Mouse (Mus musculus) adrenal gland, postnatal 36 days (tissue): ENCODE measurements around the gene Gpn3. TPM values are rescaled to one million over a fixed set of nuclear protein-coding genes. Genes with fewer than 3 reads are reported as not detected.
"Not testable (repeated sequence)": the region's sequence is repeated elsewhere in the genome, so short reads cannot be mapped to it uniquely, and the experiment has no call there.

Source experiments
- DNase-seq, 2 experiments: peaks; one replicate each; pipeline ENCODE4 v3.0.0; 2021; ENCODE audit warnings: mixed read lengths in 1 of 2
- total RNA-seq, 2 experiments: library from RNA; stranded (reverse); gene quantifications; 2 replicates each; pipeline ENCODE4 v1.2.3; 2021

The Gpn3 gene
- total RNA-seq, 2 experiments from 2014 or later = 34.8 to 36.0 TPM

GRCm38 (mm10) chr5:122390006-122390405 is 18.3 kb downstream of the Gpn3 start:
- DNase-seq = no peak

- no peak for DNase-seq
Observed at GRCm38 (mm10) chr5:122390671-122391070, 19.0 kb downstream of the Gpn3 start.

DNA sequence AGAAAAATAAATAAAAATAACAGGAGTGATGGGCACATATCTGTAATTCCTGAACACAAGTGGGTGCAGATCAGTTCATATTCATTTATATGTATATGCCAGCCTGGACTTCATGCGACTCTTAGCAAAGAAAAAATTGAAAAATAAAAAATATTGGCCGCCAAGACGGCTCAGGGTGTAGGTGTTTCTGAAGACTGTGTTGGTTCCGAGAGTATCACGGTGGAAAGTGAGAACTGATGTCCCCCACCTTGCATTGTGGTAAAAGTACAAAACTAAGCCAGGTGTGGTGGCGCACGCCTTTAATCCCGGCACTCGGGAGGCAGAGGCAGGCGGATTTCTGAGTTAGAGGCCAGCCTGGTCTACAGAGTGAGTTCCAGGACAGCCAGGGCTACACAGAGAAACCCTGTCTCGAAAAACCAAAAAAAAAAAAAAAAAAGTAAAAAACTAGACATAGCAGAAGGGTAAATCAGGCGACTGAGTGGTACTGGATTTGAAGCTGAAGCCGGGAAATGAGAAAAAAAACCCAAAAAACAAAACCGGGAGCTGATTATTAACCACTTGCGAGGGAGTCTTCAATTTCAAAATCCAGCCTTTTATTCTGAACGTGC is 19.6 kb downstream of the Gpn3 start:
- no peak for DNase-seq

GRCm38 (mm10) chr5:122391786-122392180 is 20.1 kb downstream of the Gpn3 start, which contains the start of gene Arpc3:
Gene Arpc3, plus strand, starts transcription at chr5:122391878.
- DNase-seq = peak; percentile 91 to 93

GRCm38 (mm10) chr5:122392227-122393004 is 20.7 kb downstream of the Gpn3 start:
- peak; percentile 28 to 37 for DNase-seq

DNA sequence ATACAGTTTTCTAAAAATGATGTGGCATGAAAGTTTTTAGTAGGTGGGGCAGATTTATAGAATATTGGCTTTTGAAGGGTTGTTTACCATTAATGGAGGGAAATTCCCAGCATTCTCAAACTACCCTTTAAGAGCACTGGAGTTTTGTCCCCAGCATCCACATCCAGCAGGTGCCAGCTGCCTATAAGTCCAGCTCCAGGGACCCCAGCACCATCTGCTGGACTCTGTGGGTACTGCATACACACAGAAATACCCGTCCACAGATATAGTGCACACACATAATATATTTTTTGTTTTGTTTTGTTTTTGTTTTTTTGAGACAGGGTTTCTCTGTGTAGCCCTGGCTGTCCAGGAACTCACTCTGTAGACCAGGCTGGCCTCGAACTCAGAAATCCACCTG is 22.2 kb downstream of the Gpn3 start:
- peak; percentile 79 to 82 for DNase-seq

GRCm38 (mm10) chr5:122396791-122397190 is 25.1 kb downstream of the Gpn3 start:
- peak; percentile 37 to 62 for DNase-seq

GRCm38 (mm10) chr5:122397495-122397894 is 25.8 kb downstream of the Gpn3 start:
- no peak for DNase-seq

DNA sequence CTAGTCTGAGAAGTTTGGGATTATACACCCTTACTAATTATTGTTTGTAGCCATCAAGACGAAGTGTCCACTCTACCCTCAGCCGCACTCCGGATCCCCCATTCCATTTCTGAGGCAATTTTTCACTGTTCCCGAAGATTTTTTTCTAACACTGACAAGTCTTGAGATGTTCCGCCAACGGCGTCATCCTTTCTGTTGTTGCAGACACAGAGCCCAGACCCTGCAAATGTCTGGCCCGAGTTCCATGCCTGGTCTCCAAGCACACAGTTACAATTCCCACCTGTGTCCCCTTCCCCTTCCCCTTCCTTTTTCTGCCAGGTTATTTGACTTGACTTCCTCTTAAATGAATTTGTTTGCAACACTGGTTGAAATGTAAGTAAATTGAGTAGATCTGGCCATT is 28.2 kb downstream of the Gpn3 start:
- DNase-seq = no peak

GRCm38 (mm10) chr5:122400628-122401302 is 29.1 kb downstream of the Gpn3 start:
- DNase-seq = peak; percentile 87 to 90

DNA sequence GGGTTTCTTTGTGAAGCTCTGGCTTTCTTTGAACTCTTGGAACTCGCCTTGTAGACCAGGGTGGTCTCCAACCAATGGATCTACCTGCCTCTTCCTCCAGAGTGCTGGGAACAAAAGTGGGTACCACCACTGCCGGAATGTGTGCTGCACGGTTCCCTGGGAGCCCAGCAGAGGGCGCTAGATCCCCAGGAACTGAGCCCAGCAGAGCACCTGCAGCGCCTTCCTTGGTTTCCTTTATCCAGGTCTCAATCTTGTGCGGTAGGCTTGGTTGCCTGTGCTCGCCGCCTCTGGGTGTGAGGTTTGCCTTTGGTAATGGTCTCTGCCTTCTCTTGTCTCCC is 29.6 kb downstream of the Gpn3 start:
- peak; percentile 78 to 84 for DNase-seq

GRCm38 (mm10) chr5:122402160-122402559 is 30.5 kb downstream of the Gpn3 start:
- no peak for DNase-seq

- DNase-seq = no peak
Observed at GRCm38 (mm10) chr5:122402772-122403171, 31.1 kb downstream of the Gpn3 start.

- no peak for DNase-seq
Observed at GRCm38 (mm10) chr5:122403362-122403761, 31.7 kb downstream of the Gpn3 start.

- no peak for DNase-seq
Observed at GRCm38 (mm10) chr5:122405537-122405936, 33.9 kb downstream of the Gpn3 start.

DNA sequence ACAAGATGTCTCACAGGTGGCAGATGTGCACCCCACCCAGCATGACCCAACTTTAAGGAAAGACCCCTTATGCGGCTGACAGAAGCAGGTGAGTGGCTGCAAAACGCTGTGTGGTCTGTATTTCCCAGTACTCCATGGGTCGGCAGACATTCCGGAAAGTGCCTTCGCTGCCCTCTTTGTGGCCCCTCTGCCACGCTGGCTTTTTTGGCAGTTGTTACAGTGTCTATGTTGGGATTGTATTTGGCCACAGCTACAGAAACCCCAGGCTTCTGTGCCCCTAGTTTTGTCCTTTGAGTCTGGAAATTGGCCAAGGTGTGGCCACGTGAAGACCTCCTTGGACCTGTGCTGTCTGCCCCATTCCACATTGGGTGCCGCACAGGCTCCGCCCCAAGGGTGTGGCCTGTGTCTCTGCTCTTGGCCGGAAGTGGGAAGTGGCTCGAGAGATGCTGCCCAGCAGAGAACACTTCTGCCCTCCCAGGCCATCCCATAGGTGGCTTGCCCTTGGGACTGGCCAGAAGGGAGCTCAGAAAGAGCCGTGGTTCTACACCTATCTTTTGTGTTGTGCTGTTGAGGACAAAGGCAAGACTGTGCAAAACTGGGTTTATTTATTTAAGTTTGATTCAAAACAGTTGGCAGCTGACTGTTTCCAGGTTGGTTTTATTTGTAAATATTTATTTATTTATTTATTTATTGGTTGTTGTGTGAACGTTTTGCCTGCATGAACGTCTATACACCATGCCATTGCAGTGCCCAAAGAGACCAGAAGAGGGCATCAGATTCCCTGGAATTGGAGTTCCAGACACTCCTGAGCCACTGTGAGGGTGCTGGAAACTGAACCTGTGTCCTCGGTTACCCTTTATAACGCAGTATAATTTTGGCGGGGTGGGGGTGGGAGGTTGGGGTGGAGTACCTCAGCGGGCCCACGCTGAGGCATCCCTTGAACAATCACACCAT is 38.3 kb downstream of the Gpn3 start:
- DNase-seq = no peak

- no peak for DNase-seq
Observed at GRCm38 (mm10) chr5:122411892-122412291, 40.2 kb downstream of the Gpn3 start.

DNA sequence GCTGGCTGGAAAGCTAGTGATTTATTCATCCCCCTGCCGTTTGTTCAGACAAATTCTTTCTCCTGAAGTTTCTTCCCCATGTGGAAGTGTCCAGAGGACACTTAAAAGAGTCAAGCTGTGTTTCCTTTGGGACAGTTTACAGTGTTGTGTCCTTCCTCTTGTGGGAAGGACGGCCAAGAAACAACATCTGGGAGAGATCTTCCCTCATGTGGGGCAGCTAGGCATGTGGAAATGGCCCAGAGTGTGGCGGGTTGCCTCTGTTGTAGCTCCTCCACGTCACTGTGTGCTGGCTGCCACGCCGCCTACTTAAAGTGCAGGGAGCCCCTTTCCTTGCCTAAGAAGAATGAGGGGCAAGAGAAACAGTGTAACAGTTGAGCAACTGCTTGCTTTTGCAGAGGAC is 41.1 kb downstream of the Gpn3 start:
- no peak for DNase-seq

DNA sequence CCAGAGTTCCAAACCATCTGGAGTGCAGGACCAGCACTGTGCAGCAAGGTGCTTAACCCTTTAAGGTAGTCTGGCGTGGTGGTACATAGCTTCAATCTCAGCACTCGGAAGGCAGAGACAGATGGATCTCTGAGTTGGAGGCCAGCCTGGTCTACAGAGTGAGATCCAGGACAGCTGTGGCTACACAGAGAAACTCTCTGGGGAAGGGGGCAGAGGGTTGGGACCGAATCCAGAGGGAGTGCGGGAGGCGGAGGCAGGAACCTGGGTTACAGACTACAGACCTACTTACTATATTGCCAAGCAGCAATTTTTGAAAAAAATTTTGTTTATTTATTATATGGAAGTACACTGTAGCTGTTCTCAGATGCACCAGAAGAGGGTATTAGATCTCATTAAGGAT is 42.7 kb downstream of the Gpn3 start:
- DNase-seq = no peak

GRCm38 (mm10) chr5:122415465-122415864 is 43.8 kb downstream of the Gpn3 start:
- DNase-seq = no peak

GRCm38 (mm10) chr5:122420676-122421075 is 49.0 kb downstream of the Gpn3 start:
- DNase-seq = not testable (repeated sequence)
